Mouse (Mus musculus): ENCODE results near the gene Mfsd13b.

- TF ChIP-seq CTCF (IDR thresholded peaks at IDR 0.05; ENCODE audit: control insufficient read depth, insufficient read depth, insufficient replicate concordance, low read depth, low read length) = no peak
- no peak for TF ChIP-seq POLR2A (IDR thresholded peaks at IDR 0.05; ENCODE audit: control insufficient read depth, low read depth, low read length)
Observed at GRCm38 (mm10) chr7:121025221-121026008, 43.1 kb downstream of the Mfsd13b start.

Measured in testis, adult 2 months (tissue).